Mouse (Mus musculus) lung, embryonic 15.5 days (tissue): ENCODE measurements around the gene Slbp. TPM values are rescaled to one million over a fixed set of nuclear protein-coding genes. Genes with fewer than 3 reads are reported as not detected.

Source experiments
- ATAC-seq: fragments of 200-750 bp; cut with Nextera tagmentation; 2 replicates; pipeline ENCODE4 v1.8.0; 2017; ENCODE audit warnings: moderate number of reproducible peaks, borderline replicate concordance; ENCODE audit not compliant: low FRiP score, low TSS enrichment; ENCODE audit errors: extremely low read depth
- H3K27ac ChIP-seq: fragments of 300-500 bp; sonication (generic); 2 replicates; pipeline ENCODE4 v1.5.1; 2015; ENCODE audit warnings: moderate library complexity, mild to moderate bottlenecking, inconsistent platforms
- H3K27me3 ChIP-seq: fragments of 300-500 bp; sonication (generic); 2 replicates; pipeline ENCODE4 v1.6.1; 2015; ENCODE audit warnings: inconsistent platforms
- H3K36me3 ChIP-seq: fragments of 300-500 bp; sonication (generic); 2 replicates; pipeline ENCODE4 v1.6.1; 2015; ENCODE audit warnings: inconsistent platforms
- H3K4me1 ChIP-seq: fragments of 300-500 bp; sonication (generic); 2 replicates; pipeline ENCODE4 v1.6.1; 2015; ENCODE audit warnings: inconsistent platforms
- H3K4me2 ChIP-seq: fragments of 300-500 bp; sonication (generic); 2 replicates; pipeline ENCODE4 v1.6.1; 2015; ENCODE audit warnings: inconsistent platforms, mild to moderate bottlenecking, moderate library complexity
- H3K4me3 ChIP-seq: fragments of 300-500 bp; sonication (generic); 2 replicates; pipeline ENCODE4 v1.5.1; 2015; ENCODE audit warnings: mild to moderate bottlenecking, inconsistent platforms
- H3K9ac ChIP-seq: fragments of 300-500 bp; sonication (generic); 2 replicates; pipeline ENCODE4 v1.6.1; 2015; ENCODE audit warnings: inconsistent platforms
- H3K9me3 ChIP-seq: fragments of 300-500 bp; sonication (generic); 2 replicates; pipeline ENCODE4 v1.6.1; 2016; ENCODE audit warnings: inconsistent platforms
- WGBS: fragments of 180-500 bp; shearing (Covaris S2); methylation state at CpG from one replicate; pipeline ENCODE4 v1.1.7; 2015; 5-methylcytosine and 5-hydroxymethylcytosine counted together
- polyA plus RNA-seq: library from polyadenylated mRNA; unstranded; fragments of >200 nt; fragmentation: Nextera tagmentation; extraction: Ambion mirVana; gene quantifications from 2 replicates; pipeline ENCODE4 v1.2.1, GENCODE M21; 2015

The Slbp gene
- polyA plus RNA-seq, 1 experiment from 2014 or later: 284 TPM

DNA sequence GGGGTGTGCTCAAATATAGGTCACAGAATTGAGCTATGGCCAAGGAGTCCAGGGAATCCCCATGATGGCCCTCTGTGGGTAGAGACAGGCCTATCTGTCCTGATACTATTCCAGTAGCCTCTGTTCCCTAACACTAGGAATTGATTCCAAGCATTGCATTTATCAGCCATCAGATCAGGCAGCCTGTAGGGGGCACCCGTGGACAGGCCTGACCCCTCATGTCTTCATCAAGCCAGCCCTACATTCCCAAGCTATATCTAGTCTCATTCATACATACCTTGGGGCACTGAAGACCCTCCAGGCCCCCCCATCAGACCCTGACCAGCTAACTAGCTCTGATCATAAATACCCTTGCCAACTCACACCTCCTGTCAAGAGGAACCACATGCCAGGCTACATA is 23.6 kb upstream of the Slbp start:
- no peaks in the 10 kb centered on the region for H3K27me3 ChIP-seq
- 0% methylated on average over 1 of the region's 1 CpGs for WGBS
- no peaks in the 10 kb centered on the region for H3K9me3 ChIP-seq
- no peak overlapping the region for H3K4me2 ChIP-seq
- no peak overlapping the region for H3K27ac ChIP-seq
- peaks cover 16% of the 10 kb centered on the region for H3K4me1 ChIP-seq
- ATAC-seq: no peak; the same call in 1 of the 2 replicates
- H3K9ac ChIP-seq: no peak overlapping the region
- H3K36me3 ChIP-seq: peaks cover 18% of the 10 kb centered on the region
- H3K4me3 ChIP-seq: no peak overlapping the region

DNA sequence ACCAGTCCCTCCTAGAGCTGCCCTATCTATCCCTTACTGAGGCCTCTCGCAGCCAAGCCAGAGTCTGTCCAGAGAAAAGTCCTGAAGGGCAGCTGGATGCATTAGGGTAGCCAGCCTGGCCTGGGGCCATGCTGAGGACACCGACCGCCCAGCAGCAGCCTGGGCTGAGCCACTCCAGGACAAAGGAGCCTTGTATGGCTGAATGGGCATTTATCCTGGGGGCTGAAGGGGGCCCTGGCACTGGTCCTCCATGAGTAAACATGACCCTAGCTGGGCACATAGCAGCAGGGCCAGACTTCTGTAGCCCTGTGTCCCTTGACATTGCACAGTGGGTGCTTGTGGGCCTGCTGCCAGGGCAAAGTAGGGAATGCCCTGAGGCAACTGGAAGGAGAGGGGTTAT is 22.1 kb upstream of the Slbp start:
- H3K27me3 ChIP-seq: no peaks in the 10 kb centered on the region
- no peak overlapping the region for H3K4me3 ChIP-seq
- peaks cover 33% of the 10 kb centered on the region for H3K36me3 ChIP-seq
- H3K27ac ChIP-seq: peak overlapping the region; percentile 52; the same call in 1 of the 2 replicates
- peaks cover 15% of the 10 kb centered on the region for H3K4me1 ChIP-seq
- no peak overlapping the region for H3K9ac ChIP-seq
- 39% methylated on average over 3 of the region's 3 CpGs for WGBS
- ATAC-seq: 0 out of 2 replicates have a peak, but pooled peaks have one; percentile 29
- no peak overlapping the region for H3K4me2 ChIP-seq
- no peaks in the 10 kb centered on the region for H3K9me3 ChIP-seq

DNA sequence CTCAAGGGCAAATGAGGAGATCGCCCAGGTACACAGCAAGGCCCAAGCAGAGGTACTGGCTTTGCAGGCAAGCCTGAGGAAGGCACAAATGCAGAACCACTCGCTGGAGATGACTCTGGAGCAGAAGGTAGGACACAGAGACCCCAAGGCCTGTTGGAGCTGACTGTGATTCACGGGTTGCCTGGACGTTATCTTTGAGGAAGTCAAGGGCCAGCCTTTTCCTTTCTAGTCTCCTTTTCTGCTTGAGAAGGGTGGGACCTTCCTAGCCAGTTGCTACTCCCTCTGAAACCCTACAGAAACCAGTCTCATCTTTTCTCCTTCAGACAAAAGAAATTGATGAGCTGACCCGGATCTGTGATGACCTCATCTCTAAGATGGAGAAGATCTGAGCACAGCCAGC is 19.3 kb upstream of the Slbp start:
- Histone ChIP-seq H3K4me2 (no peak overlapping the region), H3K36me3 (peaks cover 60% of the 10 kb centered on the region), H3K9ac (no peak overlapping the region), H3K27ac (no peak overlapping the region), H3K4me3 (no peak overlapping the region), H3K4me1 (peaks cover 9% of the 10 kb centered on the region), H3K9me3 (no peaks in the 10 kb centered on the region), H3K27me3 (no peaks in the 10 kb centered on the region)
- WGBS: 67% methylated on average over 5 of the region's 5 CpGs
- ATAC-seq: no peak

DNA sequence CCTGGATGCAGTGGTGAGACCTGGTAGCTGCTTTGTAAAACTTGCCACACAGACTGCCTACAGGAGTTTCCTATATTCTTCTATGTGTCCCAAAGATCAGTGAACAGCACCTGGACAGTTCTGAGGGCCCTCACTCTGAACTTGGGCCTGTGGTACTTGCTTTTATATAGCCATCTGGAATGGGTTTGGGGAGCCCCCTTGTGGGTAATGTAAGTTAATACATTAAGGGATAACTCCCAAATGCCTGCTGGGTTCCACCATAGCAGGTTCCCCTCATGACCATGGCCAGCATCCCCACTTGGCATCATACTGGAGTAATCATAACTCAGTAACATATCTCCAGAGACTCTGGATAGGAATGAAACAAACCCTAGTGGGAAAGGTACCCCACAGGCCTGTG is 15.8 kb upstream of the Slbp start:
- Histone ChIP-seq H3K36me3 (peaks cover 89% of the 10 kb centered on the region), H3K27me3 (no peaks in the 10 kb centered on the region), H3K9me3 (no peaks in the 10 kb centered on the region), H3K4me1 (no peaks in the 10 kb centered on the region), H3K9ac (no peak overlapping the region), H3K27ac (no peak overlapping the region), H3K4me2 (no peak overlapping the region), H3K4me3 (no peak overlapping the region)
- ATAC-seq: no peak

- Histone ChIP-seq H3K27ac (peak overlapping the region; percentile 97), H3K4me2 (peak overlapping the region; percentile 74), H3K9me3 (no peaks in the 10 kb centered on the region), H3K27me3 (no peaks in the 10 kb centered on the region), H3K9ac (peak overlapping the region; percentile 96), H3K4me1 (peaks cover 27% of the 10 kb centered on the region), H3K4me3 (peak overlapping the region; percentile 91), H3K36me3 (peaks cover 49% of the 10 kb centered on the region)
- WGBS: under 1% methylated on average over 26 of the region's 26 CpGs
- no peak for ATAC-seq
Measured at GRCm38 (mm10) chr5:33658664-33659050, 6.3 kb upstream of the Slbp start.

- Histone ChIP-seq H3K4me1 (peaks cover 27% of the 10 kb centered on the region), H3K27me3 (no peaks in the 10 kb centered on the region), H3K36me3 (peaks cover 48% of the 10 kb centered on the region), H3K9me3 (no peaks in the 10 kb centered on the region), H3K9ac (peak within 1 kb of the TSS; percentile 96), H3K4me2 (peak within 1 kb of the TSS; percentile 74), H3K4me3 (peak within 1 kb of the TSS; percentile 91), H3K27ac (peak within 1 kb of the TSS; percentile 97)
- under 1% methylated on average over 60 of the region's 60 CpGs for WGBS
- peak; percentile 97 for ATAC-seq
Measured at GRCm38 (mm10) chr5:33657787-33658663, 5.7 kb upstream of the Slbp start, which contains the start of the genes Tacc3 and Tmem129. TSS of gene Tacc3 (plus strand) at chr5:33658128. TSS of gene Tmem129 (minus strand) at chr5:33658416.

- H3K27ac ChIP-seq: peak overlapping the region; percentile 77
- peak overlapping the region; percentile 74 for H3K4me2 ChIP-seq
- peak; percentile 15 for ATAC-seq
- H3K27me3 ChIP-seq: no peaks in the 10 kb centered on the region
- peak overlapping the region; percentile 67 for H3K9ac ChIP-seq
- H3K4me3 ChIP-seq: peak overlapping the region; percentile 91
- H3K9me3 ChIP-seq: no peaks in the 10 kb centered on the region
- peaks cover 31% of the 10 kb centered on the region for H3K4me1 ChIP-seq
- under 1% methylated on average over 32 of the region's 32 CpGs for WGBS
- peaks cover 42% of the 10 kb centered on the region for H3K36me3 ChIP-seq
Measured at GRCm38 (mm10) chr5:33657251-33657786, 4.9 kb upstream of the Slbp start.

DNA sequence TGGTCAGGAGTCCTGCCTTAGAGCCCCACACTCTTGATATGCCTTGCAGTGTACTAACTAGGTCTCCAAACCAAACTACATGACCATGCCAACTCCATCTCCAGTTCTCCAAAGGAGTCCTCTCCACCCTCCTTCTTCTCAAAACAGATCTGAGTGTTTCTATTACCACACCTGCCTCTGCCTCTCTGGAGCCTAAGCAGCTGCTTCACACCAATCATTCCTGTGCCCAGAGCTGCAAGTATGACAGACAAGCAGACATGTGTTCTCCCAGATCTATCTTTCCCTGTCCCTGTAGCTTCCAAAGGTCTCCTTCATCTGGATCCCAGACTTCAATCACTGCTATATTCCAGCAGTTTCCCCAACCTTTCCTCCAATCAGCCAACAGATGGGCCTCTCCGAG is 4.4 kb upstream of the Slbp start:
- peak overlapping the region; percentile 67 for H3K9ac ChIP-seq
- WGBS: 15% methylated on average over 1 of the region's 1 CpGs
- H3K27ac ChIP-seq: peak overlapping the region; percentile 77
- no peaks in the 10 kb centered on the region for H3K27me3 ChIP-seq
- peak overlapping the region; percentile 91 for H3K4me3 ChIP-seq
- H3K4me2 ChIP-seq: peak overlapping the region; percentile 74
- H3K9me3 ChIP-seq: no peaks in the 10 kb centered on the region
- peaks cover 37% of the 10 kb centered on the region for H3K36me3 ChIP-seq
- no peak for ATAC-seq
- H3K4me1 ChIP-seq: peaks cover 31% of the 10 kb centered on the region

DNA sequence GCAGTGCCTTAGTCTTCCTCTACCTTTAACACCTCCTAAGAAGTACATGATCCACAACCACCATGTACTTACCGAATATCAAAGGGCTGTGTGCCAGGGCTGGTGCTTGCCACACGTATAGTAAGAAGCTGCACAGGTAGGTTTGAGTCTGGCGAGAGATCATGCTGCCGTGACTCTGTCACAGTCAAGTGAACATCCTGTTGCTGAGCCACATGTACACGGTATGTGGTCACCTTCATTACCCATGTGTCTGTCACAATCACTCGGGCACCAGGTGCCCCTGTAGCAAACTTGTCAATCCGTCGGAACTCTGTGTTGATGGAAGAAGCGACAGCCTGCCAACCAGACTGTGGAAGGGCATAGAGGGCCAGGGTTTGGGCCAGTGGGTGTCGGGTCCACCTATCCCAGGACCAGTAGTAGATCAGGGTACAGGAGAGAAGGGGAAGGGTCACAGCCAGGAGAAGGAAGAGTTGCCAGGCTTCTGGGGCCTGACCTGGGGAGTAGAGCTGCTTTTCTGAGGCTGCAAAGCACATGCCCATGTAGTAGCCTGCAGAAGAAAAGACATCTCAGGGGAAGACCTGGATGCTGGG is 3.0 kb upstream of the Slbp start:
- Histone ChIP-seq H3K9ac (no peak overlapping the region), H3K4me2 (no peak overlapping the region), H3K27me3 (no peaks in the 10 kb centered on the region), H3K4me1 (peaks cover 39% of the 10 kb centered on the region), H3K36me3 (peaks cover 24% of the 10 kb centered on the region), H3K27ac (no peak overlapping the region), H3K9me3 (no peaks in the 10 kb centered on the region), H3K4me3 (no peak overlapping the region)
- WGBS: 91% methylated on average over 10 of the region's 10 CpGs
- ATAC-seq: no peak

- H3K4me1 ChIP-seq: peaks cover 39% of the 10 kb centered on the region
- no peaks in the 10 kb centered on the region for H3K9me3 ChIP-seq
- H3K4me3 ChIP-seq: no peak overlapping the region
- no peak overlapping the region for H3K9ac ChIP-seq
- ATAC-seq: no peak
- H3K27ac ChIP-seq: no peak overlapping the region
- no peaks in the 10 kb centered on the region for H3K27me3 ChIP-seq
- H3K36me3 ChIP-seq: peaks cover 30% of the 10 kb centered on the region
- H3K4me2 ChIP-seq: no peak overlapping the region
- 90% methylated on average over 13 of the region's 13 CpGs for WGBS
Measured at GRCm38 (mm10) chr5:33654424-33654823, 2.0 kb upstream of the Slbp start.

DNA sequence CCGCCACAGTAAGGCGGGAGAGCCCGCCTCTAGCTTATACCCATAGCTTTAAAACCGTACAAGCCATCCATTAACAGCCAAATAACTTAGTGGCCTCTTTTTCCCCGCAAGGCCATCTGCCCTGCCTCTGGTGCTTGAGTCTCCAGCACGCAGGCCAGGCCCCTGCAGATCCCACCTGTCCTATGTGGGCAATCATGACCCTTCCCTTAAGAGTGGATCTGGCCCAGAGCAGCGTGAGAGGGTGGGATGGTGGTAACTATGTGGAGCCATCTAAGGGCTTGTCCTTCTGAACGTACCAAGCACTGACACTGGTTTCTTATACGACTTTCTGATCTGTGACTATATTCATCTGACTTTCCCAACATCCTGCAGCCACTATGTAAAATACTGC is 404 bp upstream of the Slbp start:
- H3K9ac ChIP-seq: peak overlapping the region; percentile 49; the same call in 1 of the 2 replicates

GRCm38 (mm10) chr5:33651541-33651920 is 843 bp downstream of the Slbp start:
- WGBS: 2% methylated on average over 11 of the region's 11 CpGs

More for the DNA sequence above, 404 bp upstream of the Slbp start:
- Histone ChIP-seq H3K36me3 (peaks cover 44% of the 10 kb centered on the region), H3K4me3 (peak overlapping the region; percentile 90), H3K27me3 (no peaks in the 10 kb centered on the region), H3K27ac (peak overlapping the region; percentile 86), H3K4me2 (peak overlapping the region; percentile 57), H3K9me3 (no peaks in the 10 kb centered on the region), H3K4me1 (peaks cover 38% of the 10 kb centered on the region)
- ATAC-seq: no peak; the same call in 1 of the 2 replicates
- 2% methylated on average over 9 of the region's 9 CpGs for WGBS

More at GRCm38 (mm10) chr5:33651541-33651920, 843 bp downstream of the Slbp start:
- H3K9me3 ChIP-seq: no peaks in the 10 kb centered on the region
- peak overlapping the region; percentile 57 for H3K4me2 ChIP-seq
- H3K36me3 ChIP-seq: peaks cover 56% of the 10 kb centered on the region
- H3K4me3 ChIP-seq: peak overlapping the region; percentile 90
- H3K27me3 ChIP-seq: no peaks in the 10 kb centered on the region
- peak overlapping the region; percentile 88 for H3K9ac ChIP-seq
- H3K27ac ChIP-seq: peak overlapping the region; percentile 96
- no peak; the same call in 1 of the 2 replicates for ATAC-seq
- peaks cover 32% of the 10 kb centered on the region for H3K4me1 ChIP-seq
